Comparison of ENCODE assay signal across 11 mouse cellular contexts in the genomic region with DNA sequence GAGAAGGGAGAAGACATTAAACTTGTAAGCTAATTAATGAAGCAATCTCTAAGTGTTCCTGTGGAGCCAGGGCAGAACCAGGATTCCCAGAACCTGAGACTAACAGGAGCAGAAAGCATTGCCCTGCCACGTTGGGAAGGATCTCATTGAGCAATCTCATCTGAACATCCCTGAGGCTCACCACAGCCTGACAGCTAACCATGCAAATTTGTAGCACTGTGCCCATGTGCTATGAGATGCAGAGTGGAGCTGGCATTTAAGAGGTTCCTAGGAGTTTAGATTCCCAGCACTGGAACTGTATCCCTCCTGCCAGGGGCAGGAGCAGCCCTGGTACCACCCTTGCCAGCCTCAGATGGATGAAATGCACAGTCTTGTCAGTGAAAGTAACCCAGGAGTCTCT.
DNase-seq lines count a peak whose midpoint lies in the region; ATAC-seq and TF ChIP-seq lines count a peak whose summit lies in the region.
"Had no signal": no experiment of that assay in that cellular context is flagged by ENCODE, and none has a peak within 500 bp of the region (broad histone marks: within the 10 kb centered on the region; RNA-seq: fewer than 3 reads in every experiment).

No protein-coding gene starts in this region.

- no peak overlapping the region for H3K4me2 ChIP-seq in hindbrain, postnatal 0 days (ENCODE audit: low read depth, low read length)
- peak overlapping the region; percentile 25; the same call in 1 of the 2 replicates for H3K4me2 ChIP-seq in CH12.LX (ENCODE audit: insufficient read depth, low read depth, poor library complexity, severe bottlenecking)
- no peak overlapping the region for H3K4me2 ChIP-seq in heart, embryonic 16.5 days (ENCODE audit: low read depth, low read length)
- H3K4me2 ChIP-seq in kidney, embryonic 15.5 days = no peak overlapping the region
- H3K4me2 ChIP-seq: forebrain, embryonic 12.5 days; lung, embryonic 14.5 days had no signal

- TF ChIP-seq POLR2A in CH12.LX (IDR thresholded peaks at IDR 0.05; ENCODE audit: low read depth, low read length) = no peak

- TF ChIP-seq EP300 in CH12.LX (IDR thresholded peaks at IDR 0.05; ENCODE audit: low read length) = no peak

- no peak for DNase-seq in frontal cortex, postnatal 14 days (ENCODE audit: low spot score in 2 of 2)
- no peak for DNase-seq in hindbrain, embryonic 10.5 days (ENCODE audit: low spot score)
- DNase-seq in hindbrain, postnatal 0 days (ENCODE audit: low spot score) = no peak
- no peak for DNase-seq in CH12.LX (ENCODE audit: extremely low read depth)
- no peak for DNase-seq in kidney, postnatal 25 days

- no peak for TF ChIP-seq CTCF in hindbrain, postnatal 0 days (IDR thresholded peaks at IDR 0.05; ENCODE audit: low read depth)
- no peak for TF ChIP-seq CTCF in CH12.LX (conservative IDR thresholded peaks at IDR 0.05 in 1 of 2, IDR thresholded peaks at IDR 0.05 in 1 of 2; ENCODE audit: low read depth in 2 of 2, low read length in 2 of 2)

- H3K27ac ChIP-seq in hindbrain, embryonic 10.5 days = 0 out of 2 replicates have a peak overlapping the region, but pooled peaks have one; percentile 1
- no peak overlapping the region for H3K27ac ChIP-seq in hindbrain, postnatal 0 days
- peak overlapping the region; percentile 47 for H3K27ac ChIP-seq in CH12.LX (ENCODE audit: insufficient read depth, low read depth)
- H3K27ac ChIP-seq in heart, embryonic 16.5 days (ENCODE audit: low read length) = peak overlapping the region; percentile 85
- H3K27ac ChIP-seq in kidney, embryonic 15.5 days = no peak overlapping the region
- H3K27ac ChIP-seq: forebrain, embryonic 12.5 days had no signal

- in situ Hi-C loops in CH12.LX (cut with MboI; ENCODE audit: low pct_ligation_motif_present, low pct_unique_long_range_greater_than_20kb, low sequenced_read_pairs) = no loop called here

- no peaks in the 10 kb centered on the region for H3K36me3 ChIP-seq in hindbrain, embryonic 10.5 days
- H3K36me3 ChIP-seq in hindbrain, postnatal 0 days (ENCODE audit: insufficient read depth, low read length) = no peaks in the 10 kb centered on the region
- no peaks in the 10 kb centered on the region for H3K36me3 ChIP-seq in CH12.LX (replicated peaks in 1 of 2; ENCODE audit: control insufficient read depth in 1 of 2, insufficient read depth in 1 of 2, low read length in 1 of 2)
- H3K36me3 ChIP-seq in heart, embryonic 16.5 days (ENCODE audit: control insufficient read depth, insufficient read depth) = no peaks in the 10 kb centered on the region
- H3K36me3 ChIP-seq in kidney, embryonic 15.5 days = no peaks in the 10 kb centered on the region
- H3K36me3 ChIP-seq: forebrain, embryonic 12.5 days had no signal

- no peaks in the 10 kb centered on the region for H3K79me2 ChIP-seq in CH12.LX (replicated peaks; ENCODE audit: control insufficient read depth, extremely low read depth, insufficient read depth, poor library complexity, severe bottlenecking)

- no peak overlapping the region for H3K4me3 ChIP-seq in hindbrain, embryonic 10.5 days
- H3K4me3 ChIP-seq in hindbrain, postnatal 0 days (ENCODE audit: low read length) = no peak overlapping the region
- H3K4me3 ChIP-seq in CH12.LX (replicated peaks in 1 of 3; ENCODE audit: low read depth in 2 of 3, low read length in 2 of 3, poor library complexity in 1 of 3) = no peak overlapping the region
- no peak overlapping the region for H3K4me3 ChIP-seq in heart, embryonic 16.5 days (ENCODE audit: low read length)
- no peak overlapping the region for H3K4me3 ChIP-seq in kidney, embryonic 15.5 days (replicated peaks)
- H3K4me3 ChIP-seq: forebrain, embryonic 12.5 days had no signal

- 57% methylated on average over 1 of the region's 1 CpGs for WGBS in hindbrain, embryonic 10.5 days
- WGBS in hindbrain, postnatal 0 days = 33% methylated on average over 1 of the region's 1 CpGs
- 33% methylated on average over 1 of the region's 1 CpGs for WGBS in heart, embryonic 16.5 days
- WGBS in kidney, embryonic 15.5 days = 43% methylated on average over 1 of the region's 1 CpGs

- H3K9me3 ChIP-seq in hindbrain, embryonic 10.5 days = no peaks in the 10 kb centered on the region
- no peaks in the 10 kb centered on the region for H3K9me3 ChIP-seq in hindbrain, postnatal 0 days (ENCODE audit: low read length)
- H3K9me3 ChIP-seq in CH12.LX (replicated peaks; ENCODE audit: low read length) = no peaks in the 10 kb centered on the region
- H3K9me3 ChIP-seq in heart, embryonic 16.5 days (replicated peaks; ENCODE audit: control insufficient read depth, low read length) = no peaks in the 10 kb centered on the region
- no peaks in the 10 kb centered on the region for H3K9me3 ChIP-seq in kidney, embryonic 15.5 days (replicated peaks)
- H3K9me3 ChIP-seq: forebrain, embryonic 12.5 days had no signal

- peak; percentile 71 for ATAC-seq in frontal cortex, adult (ENCODE audit: low TSS enrichment)
- no peak for ATAC-seq in hindbrain, postnatal 0 days
- 0 out of 2 replicates have a peak, but pooled peaks have one; percentile 5 for ATAC-seq in heart, embryonic 16.5 days (replicated peaks; ENCODE audit: extremely low read depth, insufficient read depth, low FRiP score)
- no peak for ATAC-seq in kidney, embryonic 15.5 days (replicated peaks; ENCODE audit: low FRiP score)
- ATAC-seq: hindbrain, embryonic 16.5 days had no signal

- TF ChIP-seq RAD21 in CH12.LX (IDR thresholded peaks at IDR 0.05; ENCODE audit: low read depth, low read length) = no peak

- dilution Hi-C loops in CH12.LX (cut with MboI; ENCODE audit: extremely low pct_ligation_motif_present, extremely low pct_unique_long_range_greater_than_20kb, low sequenced_read_pairs) = no loop called here

- peaks cover 39% of the 10 kb centered on the region for H3K4me1 ChIP-seq in hindbrain, embryonic 10.5 days (replicated peaks)
- peaks cover 9% of the 10 kb centered on the region for H3K4me1 ChIP-seq in hindbrain, postnatal 0 days (ENCODE audit: insufficient read depth, low read length)
- peaks cover 41 to 80% of the 10 kb centered on the region in 2 experiments for H3K4me1 ChIP-seq in CH12.LX (ENCODE audit: control insufficient read depth in 1 of 2, insufficient read depth in 2 of 2)
- H3K4me1 ChIP-seq in heart, embryonic 16.5 days (ENCODE audit: control insufficient read depth, insufficient read depth, low read length) = peaks cover 48% of the 10 kb centered on the region
- H3K4me1 ChIP-seq in kidney, embryonic 15.5 days = peaks cover 19% of the 10 kb centered on the region

- peaks cover 6% of the 10 kb centered on the region; the same call in 1 of the 2 replicates for H3K27me3 ChIP-seq in hindbrain, embryonic 10.5 days (ENCODE audit: insufficient read depth, poor library complexity, severe bottlenecking)
- H3K27me3 ChIP-seq in hindbrain, postnatal 0 days (ENCODE audit: insufficient read depth, low read length) = no peaks in the 10 kb centered on the region
- H3K27me3 ChIP-seq in CH12.LX (replicated peaks) = no peaks in the 10 kb centered on the region
- no peaks in the 10 kb centered on the region for H3K27me3 ChIP-seq in heart, embryonic 16.5 days (ENCODE audit: control insufficient read depth, insufficient read depth, low read length)
- H3K27me3 ChIP-seq in kidney, embryonic 15.5 days = no peaks in the 10 kb centered on the region
- H3K27me3 ChIP-seq: forebrain, embryonic 12.5 days had no signal

- no peak overlapping the region for H3K9ac ChIP-seq in hindbrain, postnatal 0 days (replicated peaks; ENCODE audit: low read length)
- no peak overlapping the region for H3K9ac ChIP-seq in CH12.LX (ENCODE audit: insufficient read depth, low read depth)
- peak overlapping the region; percentile 61 for H3K9ac ChIP-seq in heart, embryonic 16.5 days (ENCODE audit: low read length)
- H3K9ac ChIP-seq in kidney, embryonic 15.5 days = no peak overlapping the region
- H3K9ac ChIP-seq: forebrain, embryonic 12.5 days; lung, embryonic 14.5 days had no signal

TF ChIP-seq in CH12.LX, 34 proteins besides CTCF, POLR2A, EP300 and RAD21:
- no peak for TF ChIP-seq MEF2A (IDR thresholded peaks at IDR 0.05; ENCODE audit: borderline replicate concordance, low read depth, low read length)
- 0 out of 2 replicates have a peak, but pooled peaks have one; percentile 4 for TF ChIP-seq TBP (conservative IDR thresholded peaks at IDR 0.05; ENCODE audit: low read depth, low read length)

Comparison
In these comparisons a context has a peak if more than half of its experiments do, and no peak if none do; other contexts are left out.
1. H3K27ac ChIP-seq: peak in hindbrain, embryonic 10.5 days (single experiment), CH12.LX (single experiment) and heart, embryonic 16.5 days (single experiment); none in hindbrain, postnatal 0 days (single experiment) and kidney, embryonic 15.5 days (single experiment).
2. ATAC-seq: peak in frontal cortex, adult (single experiment) and heart, embryonic 16.5 days (single experiment); none in hindbrain, postnatal 0 days (single experiment) and kidney, embryonic 15.5 days (single experiment).